Mouse (Mus musculus) midbrain, embryonic 16.5 days (tissue): ENCODE results near the gene Mrps25. TPM values are rescaled to one million over a fixed set of nuclear protein-coding genes. Genes with fewer than 3 reads are reported as not detected.

Experiments used
- ATAC-seq: fragments of 200-750 bp; cut with Nextera tagmentation; 2 replicates; pipeline ENCODE4 v1.8.0; 2017; ENCODE audit warnings: moderate TSS enrichment
- H3K27ac ChIP-seq: fragments of 300-500 bp; sonication (generic); 2 replicates; pipeline ENCODE4 v1.5.1; 2014; ENCODE audit warnings: mild to moderate bottlenecking, low read length, mixed read lengths
- H3K27me3 ChIP-seq: fragments of 300-500 bp; sonication (generic); 2 replicates; pipeline ENCODE4 v1.6.1; 2014; ENCODE audit warnings: low read depth, low read length, mixed read lengths; ENCODE audit not compliant: control insufficient read depth, insufficient read depth
- H3K36me3 ChIP-seq: fragments of 300-500 bp; sonication (generic); 2 replicates; pipeline ENCODE4 v1.6.1; 2014; ENCODE audit warnings: mild to moderate bottlenecking, low read length, moderate library complexity, mixed read lengths; ENCODE audit not compliant: control insufficient read depth, insufficient read depth
- H3K4me1 ChIP-seq: fragments of 300-500 bp; sonication (generic); 2 replicates; pipeline ENCODE4 v1.6.1; 2014; ENCODE audit warnings: mild to moderate bottlenecking, low read length, mixed read lengths; ENCODE audit not compliant: control insufficient read depth, insufficient read depth
- H3K4me2 ChIP-seq: fragments of 300-500 bp; sonication (generic); 2 replicates; pipeline ENCODE4 v1.6.1; 2014; ENCODE audit warnings: mild to moderate bottlenecking, low read length, mixed read lengths
- H3K4me3 ChIP-seq: fragments of 300-500 bp; sonication (generic); 2 replicates; pipeline ENCODE4 v1.5.1; 2014; ENCODE audit warnings: low read depth, mild to moderate bottlenecking, low read length, moderate library complexity, mixed read lengths
- H3K9ac ChIP-seq: fragments of 300-500 bp; sonication (generic); 2 replicates; pipeline ENCODE4 v1.6.1; 2014; ENCODE audit warnings: low read depth, low read length, mixed read lengths
- H3K9me3 ChIP-seq: fragments of 300-500 bp; sonication (generic); replicated peaks from 2 replicates; pipeline ENCODE4 v1.6.1; 2014; ENCODE audit warnings: mild to moderate bottlenecking, low read length, mixed read lengths; ENCODE audit not compliant: control insufficient read depth, poor library complexity, severe bottlenecking
- WGBS: fragments of 180-500 bp; shearing (Covaris S2); extraction: QIAGEN DNeasy Blood & Tissue Kit; methylation state at CpG from one replicate; pipeline ENCODE4 v1.1.7; 2014; 5-methylcytosine and 5-hydroxymethylcytosine counted together
- polyA plus RNA-seq: library from polyadenylated mRNA; unstranded; fragments of >200 nt; fragmentation: Nextera tagmentation; extraction: Ambion mirVana; gene quantifications from 2 replicates; pipeline ENCODE4 v1.2.1, GENCODE M21; 2015

Mrps25 gene
- polyA plus RNA-seq, 1 experiment from 2014 or later, result 64.8 TPM

DNA sequence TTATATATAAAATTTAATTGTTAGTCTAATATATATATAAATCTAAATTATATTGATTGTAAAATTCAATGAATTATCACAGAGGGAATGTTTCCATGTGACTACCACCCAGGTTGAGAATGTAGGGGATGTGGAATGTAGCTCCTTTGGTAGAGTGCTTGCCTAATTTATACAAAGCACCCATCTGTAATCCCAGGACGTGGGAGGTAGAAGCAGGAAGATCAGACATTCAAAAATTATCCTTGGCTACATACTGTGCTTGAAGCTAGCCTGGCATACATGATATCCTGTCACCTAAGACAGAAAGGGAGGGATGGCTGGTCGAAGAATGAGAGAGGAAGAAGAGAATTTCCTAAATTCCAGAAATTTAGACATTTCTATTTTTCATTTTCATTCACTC, 47.5 kb downstream of the Mrps25 start:
- WGBS, result 65% methylated on average over 2 of the region's 2 CpGs
- H3K36me3 ChIP-seq, result no peaks in the 10 kb centered on the region

DNA sequence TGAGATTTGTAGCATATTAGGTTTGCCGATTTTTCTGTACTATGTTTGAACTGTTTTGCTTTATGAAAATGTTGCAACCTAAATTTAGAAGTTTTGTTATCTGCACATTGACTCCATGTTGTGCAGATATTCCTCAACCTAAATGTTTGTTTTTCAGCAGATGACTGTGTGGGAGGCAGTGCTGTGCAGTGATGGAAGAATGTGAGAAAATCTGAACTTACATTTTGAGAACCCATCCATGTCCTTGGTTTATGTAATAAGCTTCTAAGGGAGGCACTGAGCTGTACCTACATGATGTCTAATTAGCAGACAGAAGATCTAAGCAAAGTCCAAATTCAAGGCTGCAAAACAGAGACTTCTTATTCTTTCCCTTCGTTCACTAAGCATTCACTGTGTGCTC, 50.2 kb downstream of the Mrps25 start:
- Histone ChIP-seq H3K36me3 (no peaks in the 10 kb centered on the region), H3K9me3 (no peaks in the 10 kb centered on the region), H3K27ac (no peak overlapping the region), H3K4me2 (no peak overlapping the region), H3K4me1 (0 out of 2 replicates have a peak, but pooled peaks cover 2% of the 10 kb centered on the region), H3K4me3 (no peak overlapping the region), H3K27me3 (no peaks in the 10 kb centered on the region), H3K9ac (no peak overlapping the region)
- no peak for ATAC-seq
- 93% methylated on average over 2 of the region's 2 CpGs for WGBS

More for the DNA sequence above, 47.5 kb downstream of the Mrps25 start:
- ATAC-seq, result no peak
- Histone ChIP-seq H3K4me1 (0 out of 2 replicates have a peak, but pooled peaks cover 2% of the 10 kb centered on the region), H3K4me3 (no peak overlapping the region), H3K27ac (no peak overlapping the region), H3K27me3 (no peaks in the 10 kb centered on the region), H3K9ac (no peak overlapping the region), H3K9me3 (no peaks in the 10 kb centered on the region), H3K4me2 (no peak overlapping the region)

DNA sequence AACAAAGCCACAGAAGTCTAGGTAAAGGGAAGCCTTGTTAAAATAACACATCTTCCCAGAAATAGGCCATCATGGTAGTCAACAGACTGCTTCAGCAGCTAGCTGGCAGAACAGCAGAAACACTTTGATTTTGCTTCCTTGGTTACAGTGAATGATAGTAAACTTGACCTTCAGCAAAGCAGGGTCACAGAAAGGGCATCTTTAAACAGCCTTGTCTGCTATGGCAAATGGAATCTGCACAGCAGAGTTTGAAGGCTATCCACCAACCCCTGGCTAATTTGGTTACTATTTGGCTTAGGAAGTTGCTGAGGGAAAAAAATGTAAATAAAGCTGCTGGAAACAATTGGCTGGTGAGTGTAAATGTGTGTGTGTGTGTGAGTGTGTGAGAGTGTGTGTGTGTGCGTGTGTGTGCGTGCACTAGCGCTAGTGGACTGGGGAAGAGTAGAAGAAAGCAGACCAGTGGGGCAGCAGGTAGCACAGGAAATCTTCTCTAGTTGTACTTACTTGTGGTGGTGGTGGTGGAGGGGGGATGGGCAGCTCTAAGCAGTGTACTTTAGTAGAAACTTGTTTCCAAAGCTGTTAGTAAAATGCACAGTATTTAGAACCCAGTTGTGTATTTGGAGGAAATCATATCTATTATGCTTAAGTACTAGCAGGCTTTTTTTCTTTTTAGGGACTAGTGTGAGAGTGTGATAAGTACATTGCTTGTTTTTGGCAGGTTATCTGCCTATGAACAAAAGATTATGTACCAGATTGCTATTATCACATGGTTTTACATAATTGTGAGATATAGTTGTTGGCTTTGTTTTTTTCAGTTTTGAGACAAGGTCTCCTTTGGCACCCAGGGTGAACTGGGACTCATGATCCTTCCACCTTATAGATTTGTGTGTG, 51.6 kb downstream of the Mrps25 start:
- Histone ChIP-seq H3K27me3 (no peaks in the 10 kb centered on the region), H3K36me3 (no peaks in the 10 kb centered on the region), H3K4me1 (0 out of 2 replicates have a peak, but pooled peaks cover 2% of the 10 kb centered on the region), H3K9ac (no peak overlapping the region), H3K9me3 (no peaks in the 10 kb centered on the region), H3K27ac (no peak overlapping the region), H3K4me3 (no peak overlapping the region), H3K4me2 (no peak overlapping the region)
- 95% methylated on average over 3 of the region's 3 CpGs for WGBS
- ATAC-seq, result no peak

DNA sequence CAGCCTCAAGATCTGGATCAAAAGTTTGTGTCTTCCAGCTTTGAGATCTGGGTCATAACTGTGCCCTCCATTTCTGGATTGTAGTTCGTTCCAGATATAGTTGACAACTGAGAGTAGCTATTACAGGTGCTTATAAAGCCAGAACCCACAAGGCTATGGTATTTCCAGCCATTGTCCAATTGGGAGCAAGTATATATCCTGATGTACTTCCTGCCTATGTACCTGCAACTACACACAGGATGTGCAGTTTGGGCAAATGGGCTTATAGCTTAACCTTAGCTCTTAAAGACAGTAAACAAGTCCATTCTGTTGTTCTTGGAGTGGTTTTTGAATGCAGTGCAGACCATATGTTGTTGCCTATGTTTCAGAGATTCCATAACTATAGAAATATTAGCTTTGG, 52.4 kb downstream of the Mrps25 start:
- Histone ChIP-seq H3K9me3 (no peaks in the 10 kb centered on the region), H3K27me3 (no peaks in the 10 kb centered on the region), H3K9ac (no peak overlapping the region), H3K27ac (no peak overlapping the region), H3K4me1 (0 out of 2 replicates have a peak, but pooled peaks cover 2% of the 10 kb centered on the region), H3K4me2 (no peak overlapping the region), H3K36me3 (no peaks in the 10 kb centered on the region), H3K4me3 (no peak overlapping the region)
- no peak for ATAC-seq
- WGBS, result 92% methylated on average over 1 of the region's 1 CpGs

DNA sequence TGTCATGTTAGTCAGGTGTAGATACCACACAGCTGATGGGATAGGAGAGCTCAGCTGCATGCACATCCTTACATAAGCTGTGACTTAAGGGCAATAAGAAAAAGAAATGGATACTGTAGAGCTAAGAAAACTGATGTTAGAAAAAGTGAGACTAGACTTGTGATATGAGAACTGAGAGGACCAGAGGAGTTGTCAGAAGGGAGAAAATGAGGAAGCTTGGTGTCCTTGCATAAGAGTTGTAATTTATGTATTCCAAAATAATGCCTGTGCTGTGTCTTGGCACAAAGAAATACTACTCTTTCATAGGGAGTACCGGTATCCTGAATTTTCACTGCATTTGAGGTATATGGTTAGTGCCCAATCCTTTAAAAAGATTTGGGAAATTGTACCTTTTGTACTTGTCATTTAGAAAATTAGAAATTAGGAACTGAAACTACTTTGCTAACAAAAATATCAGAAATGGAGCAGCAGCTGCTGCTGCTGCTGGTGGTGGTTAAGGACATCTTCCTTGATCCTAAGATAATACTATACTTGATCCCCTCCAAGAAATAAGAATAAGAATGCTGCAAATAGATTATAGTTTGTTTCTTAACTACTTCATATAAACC, 56.9 kb downstream of the Mrps25 start:
- no peak for ATAC-seq
- 97% methylated on average over 1 of the region's 1 CpGs for WGBS

DNA sequence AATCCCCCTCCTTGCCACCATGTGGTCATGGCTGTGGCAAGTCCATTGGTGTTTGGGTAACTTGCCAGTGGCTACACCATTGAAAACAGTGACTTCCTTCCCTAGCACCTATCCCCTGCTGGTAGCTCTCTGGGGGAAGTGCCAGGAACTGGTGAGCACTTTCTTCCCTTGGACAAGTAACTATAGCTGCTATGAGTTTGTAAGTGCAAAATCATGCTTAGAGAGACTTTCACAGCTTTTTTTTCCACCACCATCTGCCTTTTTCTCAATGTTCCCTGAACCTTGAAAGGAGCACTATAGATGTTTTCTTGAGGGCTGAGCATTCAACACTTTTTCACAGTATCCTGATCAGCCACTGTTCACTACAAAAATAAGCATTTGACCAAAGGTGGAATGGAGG, 59.3 kb downstream of the Mrps25 start:
- H3K4me1 ChIP-seq, result no peaks in the 10 kb centered on the region
- H3K4me3 ChIP-seq, result no peak overlapping the region
- no peak overlapping the region for H3K9ac ChIP-seq
- no peaks in the 10 kb centered on the region for H3K36me3 ChIP-seq
- no peak overlapping the region for H3K27ac ChIP-seq
- H3K27me3 ChIP-seq, result no peaks in the 10 kb centered on the region
- no peak for ATAC-seq
- H3K4me2 ChIP-seq, result no peak overlapping the region
- H3K9me3 ChIP-seq, result no peaks in the 10 kb centered on the region

More for the DNA sequence above, 56.9 kb downstream of the Mrps25 start:
- H3K4me1 ChIP-seq, result no peaks in the 10 kb centered on the region
- H3K4me3 ChIP-seq, result no peak overlapping the region
- no peak overlapping the region for H3K4me2 ChIP-seq
- H3K27ac ChIP-seq, result no peak overlapping the region
- no peak overlapping the region for H3K9ac ChIP-seq
- H3K27me3 ChIP-seq, result no peaks in the 10 kb centered on the region
- H3K36me3 ChIP-seq, result no peaks in the 10 kb centered on the region
- no peaks in the 10 kb centered on the region for H3K9me3 ChIP-seq

Other genes starting within 250 kb of the Mrps25 start
- gene Fgd5, start 205.2 kb downstream of the Mrps25 start, polyA plus RNA-seq, result 10.0 and 11.2 TPM in 2 replicates
- gene Nr2c2, start 92.6 kb downstream of the Mrps25 start, polyA plus RNA-seq, result 18.7 and 23.4 TPM in 2 replicates
- gene Rbsn, start 30.9 kb upstream of the Mrps25 start, polyA plus RNA-seq, result 32.8 and 37.4 TPM in 2 replicates
- 6.6 and 9.6 TPM in 2 replicates for gene Trh, start 60.6 kb upstream of the Mrps25 start, polyA plus RNA-seq